Mouse (Mus musculus) liver (tissue): ENCODE data around the gene Mmp9.

Experiments
- DNase-seq: peaks from one replicate; pipeline ENCODE4 v3.0.0-alpha.2; 2020; ENCODE audit warnings: mixed read lengths

Mmp9 gene

GRCm38 (mm10) chr2:164912749-164913427, 27.7 kb upstream of the Mmp9 start:
- DNase-seq: no peak

- peak; percentile 64 for DNase-seq
Measured at GRCm38 (mm10) chr2:164913428-164913786, 27.2 kb upstream of the Mmp9 start.

- DNase-seq: no peak
Measured at GRCm38 (mm10) chr2:164916820-164917219, 23.8 kb upstream of the Mmp9 start.

GRCm38 (mm10) chr2:164917371-164917770, 23.2 kb upstream of the Mmp9 start:
- DNase-seq: no peak

GRCm38 (mm10) chr2:164918325-164918724, 22.3 kb upstream of the Mmp9 start:
- DNase-seq: peak; percentile 48

GRCm38 (mm10) chr2:164921984-164922383, 18.6 kb upstream of the Mmp9 start:
- no peak for DNase-seq

GRCm38 (mm10) chr2:164923291-164923690, 17.3 kb upstream of the Mmp9 start:
- DNase-seq: no peak

GRCm38 (mm10) chr2:164924100-164924857, 16.3 kb upstream of the Mmp9 start:
- DNase-seq: peak; percentile 75

GRCm38 (mm10) chr2:164930706-164931581, 9.6 kb upstream of the Mmp9 start:
- DNase-seq: no peak

- no peak for DNase-seq
Measured at GRCm38 (mm10) chr2:164933534-164933933, 7.0 kb upstream of the Mmp9 start.

GRCm38 (mm10) chr2:164935991-164936390, 4.6 kb upstream of the Mmp9 start:
- no peak for DNase-seq

GRCm38 (mm10) chr2:164938146-164939091, 2.2 kb upstream of the Mmp9 start:
- DNase-seq: peak; percentile 53

GRCm38 (mm10) chr2:164939106-164939505, 1.5 kb upstream of the Mmp9 start:
- no peak for DNase-seq

- peak; percentile 50 for DNase-seq
Measured at GRCm38 (mm10) chr2:164942692-164943290, 2.2 kb downstream of the Mmp9 start.

- no peak for DNase-seq
Measured at GRCm38 (mm10) chr2:164947506-164947905, 6.9 kb downstream of the Mmp9 start.

- DNase-seq: no peak
Measured at GRCm38 (mm10) chr2:164947930-164948329, 7.3 kb downstream of the Mmp9 start.

- no peak for DNase-seq
Measured at GRCm38 (mm10) chr2:164948962-164949361, 8.4 kb downstream of the Mmp9 start.

GRCm38 (mm10) chr2:164950501-164950900, 9.9 kb downstream of the Mmp9 start:
- DNase-seq: no peak

- no peak for DNase-seq
Measured at GRCm38 (mm10) chr2:164951745-164952144, 11.2 kb downstream of the Mmp9 start.

- peak; percentile 32 for DNase-seq
Measured at GRCm38 (mm10) chr2:164952448-164952847, 11.9 kb downstream of the Mmp9 start.

GRCm38 (mm10) chr2:164953224-164953623, 12.6 kb downstream of the Mmp9 start:
- DNase-seq: peak; percentile 80

GRCm38 (mm10) chr2:164955725-164956124, 15.1 kb downstream of the Mmp9 start:
- DNase-seq: no peak
